Mouse (Mus musculus) liver, embryonic 14.5 days (tissue): ENCODE data around the gene Zfp366.

ENCODE experiments used
- CTCF ChIP-seq: IDR thresholded peaks from 2 replicates; pipeline ENCODE4 v1.5.1; 2016; ENCODE audit warnings: antibody characterized with exemption, low read depth, control low read depth
- EP300 ChIP-seq: IDR thresholded peaks from 2 replicates; pipeline ENCODE4 v1.6.1; 2016; ENCODE audit warnings: antibody characterized with exemption, low read depth

DNA sequence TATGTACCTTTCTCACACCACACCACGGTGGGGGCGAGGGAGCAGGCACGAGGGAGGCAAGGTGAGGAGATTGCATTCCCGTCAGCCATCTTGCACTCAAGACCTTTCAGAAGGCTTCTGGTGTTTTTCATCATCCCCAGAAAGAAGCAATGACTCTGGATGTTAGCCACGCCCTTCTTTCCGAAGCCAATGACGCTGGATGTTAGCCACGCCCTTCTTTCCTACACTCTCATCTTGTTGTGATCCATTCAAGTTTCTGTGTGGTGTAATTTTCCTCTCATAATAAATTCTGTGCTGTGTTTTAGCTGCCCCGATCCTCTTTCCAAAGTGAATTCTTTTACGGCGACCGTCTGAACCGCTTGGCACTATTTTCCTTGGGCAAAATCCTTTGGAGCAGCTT is 109.6 kb downstream of the Zfp366 start:
- TF ChIP-seq EP300 (no peak), CTCF (no peak)
